Mouse (Mus musculus): ENCODE results near the gene Kctd6.

DNA sequence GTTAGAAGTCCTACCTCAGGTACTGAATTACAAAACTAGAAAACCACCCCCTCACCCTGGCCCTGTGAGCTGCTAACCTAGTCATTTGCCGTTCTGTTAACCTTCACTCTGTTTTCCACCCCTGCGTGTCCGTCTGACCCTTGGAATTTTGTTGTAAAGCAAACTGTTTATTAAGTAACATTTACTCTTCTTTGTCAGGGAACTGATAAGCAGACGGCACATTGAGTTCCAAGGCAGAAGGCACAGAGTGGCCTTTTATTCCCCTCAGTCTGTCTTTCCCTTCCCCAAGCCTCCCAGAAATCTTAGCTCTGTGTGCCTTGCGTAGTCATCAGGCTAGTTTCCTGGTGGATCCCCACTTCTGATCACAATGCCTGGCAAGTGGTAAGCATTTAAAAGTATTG, 30.3 kb downstream of the Kctd6 start:
- TF ChIP-seq CTCF (IDR thresholded peaks at IDR 0.05; ENCODE audit: extremely low read depth, insufficient read depth, insufficient read length, insufficient replicate concordance), result no peak
- TF ChIP-seq POLR2A (IDR thresholded peaks at IDR 0.05; ENCODE audit: low read depth, low read length), result no peak
